8 mouse cellular contexts compared by ENCODE assay signal in the genomic region with DNA sequence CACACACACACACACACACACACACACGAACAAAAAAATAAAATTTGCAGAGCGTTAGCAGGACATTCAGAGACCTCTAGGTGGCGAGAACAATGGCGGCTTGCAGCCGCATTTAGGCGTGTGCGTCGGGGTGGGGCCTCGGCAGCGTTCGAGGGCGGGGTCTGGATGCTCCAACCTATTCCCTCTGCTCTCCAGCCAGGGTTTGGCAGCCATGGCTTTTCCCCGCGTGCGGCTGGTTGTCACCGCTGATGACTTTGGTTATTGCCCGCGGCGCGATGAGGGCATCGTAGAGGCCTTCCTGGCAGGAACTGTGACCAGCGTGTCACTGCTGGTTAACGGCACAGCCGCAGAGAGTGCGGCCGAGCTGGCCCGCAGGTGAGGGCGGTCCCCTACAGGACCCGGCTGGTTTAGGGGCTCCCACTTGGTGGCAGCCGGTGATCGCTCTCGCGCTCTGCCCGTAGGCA. TPM values are rescaled to one million over a fixed set of nuclear protein-coding genes. Genes with fewer than 3 reads are reported as not detected.
DNase-seq lines count a peak whose midpoint lies in the region; ATAC-seq and TF ChIP-seq lines count a peak whose summit lies in the region.

TSS of gene Ccdc116 (minus strand) at position 458 of the 464 bp plus-strand sequence.

- peak; percentile 70 for TF ChIP-seq CTCF in lung, embryonic 14.5 days (IDR thresholded peaks at IDR 0.05; ENCODE audit: low read depth)

- no peak within 1 kb of the TSS for H3K27ac ChIP-seq in lung, embryonic 14.5 days (ENCODE audit: low read depth)

- H3K4me2 ChIP-seq in lung, embryonic 14.5 days: peak within 1 kb of the TSS; percentile 99

- DNase-seq in MN1 (ENCODE audit: low spot score): peak; percentile 94
- peak; percentile 78 for DNase-seq in cerebellum, adult 8-10 months
- peak; percentile 89 for DNase-seq in forelimb bud, embryonic 11.5 days (ENCODE audit: low read depth, low spot score)
- DNase-seq in layer of hippocampus, adult 8-10 months (ENCODE audit: low spot score in 2 of 2): peak; percentile 66 to 72
- DNase-seq in lung, embryonic 14.5 days: peak; percentile 94
- peak; percentile 84 for DNase-seq in testis, postnatal 14 days (ENCODE audit: low spot score)

- under 1% methylated on average over 34 of the region's 34 CpGs for WGBS in lung, embryonic 14.5 days

- no peaks in the 10 kb centered on the region for H3K9me3 ChIP-seq in lung, embryonic 14.5 days (ENCODE audit: low read depth, low read length)

- peaks cover 2% of the 10 kb centered on the region for H3K36me3 ChIP-seq in lung, embryonic 14.5 days (ENCODE audit: insufficient read depth)

- H3K4me3 ChIP-seq in lung, embryonic 14.5 days (ENCODE audit: low read depth, low read length): peak within 1 kb of the TSS; percentile 58

- H3K9ac ChIP-seq in lung, embryonic 14.5 days: peak within 1 kb of the TSS; percentile 54

- no peaks in the 10 kb centered on the region for H3K27me3 ChIP-seq in lung, embryonic 14.5 days (ENCODE audit: insufficient read depth, low read length)

- peaks cover 14% of the 10 kb centered on the region for H3K4me1 ChIP-seq in lung, embryonic 14.5 days (ENCODE audit: insufficient read depth)

- peak; percentile 88 to 91 for ATAC-seq in hematopoietic stem cell, adult 5-6 weeks (replicated peaks in 1 of 2; ENCODE audit: insufficient read depth in 1 of 2, low FRiP score in 2 of 2, low TSS enrichment in 1 of 2, low read depth in 1 of 2, poor library complexity in 2 of 2, severe bottlenecking in 2 of 2)
- ATAC-seq in lung, embryonic 14.5 days (ENCODE audit: insufficient read depth): peak; percentile 88
- peak; percentile 79 for ATAC-seq in neutrophil, adult 5-6 weeks (ENCODE audit: extremely low read depth, insufficient number of reproducible peaks, low FRiP score, poor library complexity, severe bottlenecking)

RNA-seq across cellular contexts. Expression of gene Ccdc116, which starts in this region (rescaled TPM):
- total RNA-seq in hematopoietic stem cell, adult 5-6 weeks (2017): 0.35 and 4.3 TPM in 2 replicates
- total RNA-seq in layer of hippocampus, adult 8-10 months (2022): 1 to 10 TPM in 3 of 4 experiments, under 1 TPM in 1; 0.71 to 2.4 (median 1.6) TPM
- polyA plus RNA-seq in lung, embryonic 14.5 days (2014; fragmentation: Nextera tagmentation; extraction: Ambion mirVana): 0.64 and 0.78 TPM in 2 replicates
- total RNA-seq in neutrophil, adult 5-6 weeks (2017): 0.37 and 0.58 TPM in 2 replicates

Comparison
In these comparisons a context has a peak if more than half of its experiments do, and no peak if none do; other contexts are left out.
1. Peak in DNase-seq, ATAC-seq, H3K4me3 ChIP-seq, H3K9ac ChIP-seq and H3K4me2 ChIP-seq in lung, embryonic 14.5 days; RNA of the gene not detected or under 1 TPM.
2. Peak in ATAC-seq in neutrophil, adult 5-6 weeks; RNA of the gene not detected or under 1 TPM.